Mouse (Mus musculus): ENCODE measurements around the gene Wnt10b.

Wnt10b gene

DNA sequence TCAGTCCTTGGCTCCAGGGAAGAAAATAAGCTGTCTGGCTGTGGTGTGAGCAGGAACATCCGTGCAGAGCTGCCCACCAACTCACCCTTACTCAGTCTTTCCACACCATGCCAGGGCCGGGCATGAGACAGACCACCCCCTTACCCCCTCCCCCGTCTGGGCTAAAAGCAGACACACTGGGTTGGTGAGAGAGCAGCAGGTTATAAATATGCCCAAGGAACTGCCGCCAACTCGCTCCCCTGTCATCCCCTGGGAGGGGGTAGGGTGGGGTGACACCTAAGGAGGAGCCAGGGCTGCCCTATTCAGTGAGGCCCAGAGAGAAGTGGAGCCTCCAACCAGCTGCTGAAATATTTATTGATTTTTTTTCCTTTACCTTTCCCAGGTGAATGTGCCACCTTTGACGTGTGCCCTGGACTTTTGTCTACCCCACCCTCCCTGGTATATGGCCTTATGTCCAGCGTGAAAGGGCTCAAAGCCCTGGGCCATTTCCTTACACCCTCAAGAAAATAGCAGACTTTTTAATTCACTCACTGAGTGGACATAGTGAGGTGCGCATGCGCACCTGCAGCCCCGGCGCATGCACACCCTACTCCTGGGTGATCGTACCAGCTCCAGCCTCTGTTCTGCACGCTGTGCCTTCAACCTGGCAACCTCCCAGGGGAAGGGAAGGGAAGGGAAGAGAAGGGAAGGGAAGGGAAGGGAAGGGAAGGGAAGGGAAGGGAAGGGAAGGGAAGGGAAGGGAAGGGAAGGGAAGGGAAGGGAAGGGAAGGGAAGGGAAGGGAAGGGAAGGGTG lies 19.0 kb upstream of the Wnt10b start:
- DNase-seq: no peak

DNA sequence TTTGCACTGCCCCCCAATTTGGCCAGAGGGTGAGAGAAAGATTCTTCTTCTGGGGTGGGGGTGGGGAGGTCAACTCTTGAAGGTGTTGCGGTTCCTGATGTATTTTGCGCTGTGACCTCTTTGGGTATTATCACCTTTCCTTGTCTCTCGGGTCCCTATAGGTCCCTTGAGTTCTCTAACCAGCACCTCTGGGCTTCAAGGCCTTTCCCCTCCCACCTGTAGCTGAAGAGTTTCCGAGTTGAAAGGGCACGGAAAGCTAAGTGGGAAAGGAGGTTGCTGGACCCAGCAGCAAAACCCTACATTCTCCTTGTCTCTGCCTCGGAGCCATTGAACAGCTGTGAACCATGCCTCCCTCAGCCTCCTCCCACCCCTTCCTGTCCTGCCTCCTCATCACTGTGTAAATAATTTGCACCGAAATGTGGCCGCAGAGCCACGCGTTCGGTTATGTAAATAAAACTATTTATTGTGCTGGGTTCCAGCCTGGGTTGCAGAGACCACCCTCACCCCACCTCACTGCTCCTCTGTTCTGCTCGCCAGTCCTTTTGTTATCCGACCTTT lies 15.3 kb upstream of the Wnt10b start:
- no peak for DNase-seq

DNA sequence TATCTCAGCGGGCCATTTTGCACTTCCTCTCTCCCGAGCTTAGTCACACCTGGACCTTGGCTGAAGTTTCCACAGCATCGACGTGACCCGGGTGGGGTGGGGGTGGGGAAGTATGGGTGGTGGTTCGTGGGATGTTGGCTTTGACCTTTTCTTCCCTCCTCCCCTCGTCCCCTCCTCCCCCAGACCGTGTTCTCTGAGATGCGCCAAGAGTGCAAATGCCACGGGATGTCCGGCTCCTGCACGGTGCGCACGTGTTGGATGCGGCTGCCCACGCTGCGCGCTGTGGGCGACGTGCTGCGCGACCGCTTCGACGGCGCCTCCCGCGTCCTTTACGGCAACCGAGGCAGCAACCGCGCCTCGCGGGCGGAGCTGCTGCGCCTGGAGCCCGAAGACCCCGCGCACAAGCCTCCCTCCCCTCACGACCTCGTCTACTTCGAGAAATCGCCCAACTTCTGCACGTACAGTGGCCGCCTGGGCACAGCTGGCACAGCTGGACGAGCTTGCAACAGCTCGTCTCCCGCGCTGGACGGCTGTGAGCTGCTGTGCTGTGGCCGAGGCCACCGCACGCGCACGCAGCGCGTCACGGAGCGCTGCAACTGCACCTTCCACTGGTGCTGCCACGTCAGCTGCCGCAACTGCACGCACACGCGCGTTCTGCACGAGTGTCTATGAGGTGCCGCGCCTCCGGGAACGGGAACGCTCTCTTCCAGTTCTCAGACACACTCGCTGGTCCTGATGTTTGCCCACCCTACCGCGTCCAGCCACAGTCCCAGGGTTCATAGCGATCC lies 14.5 kb upstream of the Wnt10b start:
- peak; percentile 28 for DNase-seq

DNA sequence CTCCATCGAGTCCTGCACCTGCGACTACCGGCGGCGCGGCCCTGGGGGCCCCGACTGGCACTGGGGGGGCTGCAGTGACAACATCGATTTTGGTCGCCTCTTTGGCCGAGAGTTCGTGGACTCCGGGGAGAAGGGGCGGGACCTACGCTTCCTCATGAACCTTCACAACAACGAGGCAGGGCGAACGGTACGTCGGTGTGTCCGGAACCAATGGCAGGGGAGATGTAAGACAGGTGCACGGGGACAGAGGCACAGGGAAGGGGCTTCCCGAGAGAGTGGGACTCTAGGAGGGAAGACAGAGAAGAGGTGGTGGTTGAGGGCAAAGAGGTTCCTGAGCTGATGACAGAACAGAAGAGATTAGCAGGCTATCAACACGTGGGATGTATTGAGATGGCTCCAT lies 13.8 kb upstream of the Wnt10b start:
- peak; percentile 42 for DNase-seq

DNA sequence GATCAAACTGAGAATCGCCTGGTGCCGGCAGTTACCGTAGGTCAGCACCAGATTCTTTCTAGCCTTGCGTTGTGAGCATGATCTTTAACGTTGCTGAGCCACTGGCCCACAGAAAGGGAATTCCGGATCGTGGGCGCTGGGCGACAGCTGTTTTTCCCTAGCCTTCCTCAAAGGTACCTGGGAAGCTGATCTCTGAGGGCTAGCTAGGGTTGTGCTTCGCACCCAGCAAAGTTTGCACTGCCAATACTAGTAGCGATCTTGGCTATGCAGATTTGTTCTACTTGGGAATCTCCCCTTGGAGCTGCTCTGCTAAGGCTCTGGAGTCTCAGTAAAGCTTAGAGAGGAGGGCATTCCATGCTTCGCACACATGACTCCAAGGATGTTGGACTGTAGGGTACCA lies 13.3 kb upstream of the Wnt10b start:
- no peak for DNase-seq

DNA sequence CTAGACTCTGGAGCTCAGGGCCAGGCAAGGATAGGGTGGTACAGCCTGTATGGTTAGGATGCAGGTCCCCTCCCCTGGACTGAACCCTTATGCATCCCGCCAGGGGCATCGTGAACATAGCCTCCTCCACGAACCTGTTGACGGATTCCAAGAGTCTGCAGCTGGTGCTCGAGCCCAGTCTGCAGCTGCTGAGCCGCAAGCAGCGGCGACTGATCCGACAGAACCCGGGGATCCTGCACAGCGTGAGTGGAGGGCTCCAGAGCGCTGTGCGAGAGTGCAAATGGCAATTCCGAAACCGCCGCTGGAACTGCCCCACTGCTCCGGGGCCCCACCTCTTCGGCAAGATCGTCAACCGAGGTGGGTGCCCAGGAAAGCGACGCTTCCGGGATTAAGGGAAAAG lies 12.8 kb upstream of the Wnt10b start:
- peak; percentile 38 for DNase-seq

DNA sequence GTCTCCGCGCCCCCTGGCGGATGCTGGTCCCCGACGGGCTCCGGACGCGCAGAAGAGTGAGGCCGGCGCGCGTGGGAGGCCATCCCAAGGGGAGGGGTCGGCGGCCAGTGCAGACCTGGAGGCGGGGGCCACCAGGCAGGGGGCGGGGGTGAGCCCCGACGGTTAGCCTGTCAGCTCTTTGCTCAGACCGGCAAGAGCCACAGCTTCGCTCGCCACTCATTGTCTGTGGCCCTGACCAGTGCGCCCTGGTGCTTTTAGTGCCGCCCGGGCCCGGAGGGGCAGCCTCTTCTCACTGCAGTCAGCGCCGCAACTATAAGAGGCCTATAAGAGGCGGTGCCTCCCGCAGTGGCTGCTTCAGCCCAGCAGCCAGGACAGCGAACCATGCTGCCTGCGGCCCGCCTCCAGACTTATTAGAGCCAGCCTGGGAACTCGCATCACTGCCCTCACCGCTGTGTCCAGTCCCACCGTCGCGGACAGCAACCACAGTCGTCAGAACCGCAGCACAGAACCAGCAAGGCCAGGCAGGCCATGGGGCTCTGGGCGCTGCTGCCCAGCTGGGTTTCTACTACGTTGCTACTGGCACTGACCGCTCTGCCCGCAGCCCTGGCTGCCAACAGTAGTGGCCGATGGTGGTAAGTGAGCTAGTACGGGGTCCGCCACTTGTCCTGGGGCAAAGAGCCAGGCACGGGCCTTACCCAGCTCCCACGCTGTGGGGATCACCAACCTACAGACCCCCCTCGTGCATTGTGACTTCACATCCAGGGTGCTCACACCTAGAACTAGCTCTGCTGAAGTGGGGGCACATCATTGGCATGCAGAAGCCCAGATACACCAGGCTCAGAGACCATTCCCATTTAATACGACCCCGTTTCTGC lies 11.9 kb upstream of the Wnt10b start, which contains the start of gene Wnt1:
Gene Wnt1, plus strand, starts transcription at position 197 of the 875 bp plus-strand sequence.
- peak; percentile 90 for DNase-seq

DNA sequence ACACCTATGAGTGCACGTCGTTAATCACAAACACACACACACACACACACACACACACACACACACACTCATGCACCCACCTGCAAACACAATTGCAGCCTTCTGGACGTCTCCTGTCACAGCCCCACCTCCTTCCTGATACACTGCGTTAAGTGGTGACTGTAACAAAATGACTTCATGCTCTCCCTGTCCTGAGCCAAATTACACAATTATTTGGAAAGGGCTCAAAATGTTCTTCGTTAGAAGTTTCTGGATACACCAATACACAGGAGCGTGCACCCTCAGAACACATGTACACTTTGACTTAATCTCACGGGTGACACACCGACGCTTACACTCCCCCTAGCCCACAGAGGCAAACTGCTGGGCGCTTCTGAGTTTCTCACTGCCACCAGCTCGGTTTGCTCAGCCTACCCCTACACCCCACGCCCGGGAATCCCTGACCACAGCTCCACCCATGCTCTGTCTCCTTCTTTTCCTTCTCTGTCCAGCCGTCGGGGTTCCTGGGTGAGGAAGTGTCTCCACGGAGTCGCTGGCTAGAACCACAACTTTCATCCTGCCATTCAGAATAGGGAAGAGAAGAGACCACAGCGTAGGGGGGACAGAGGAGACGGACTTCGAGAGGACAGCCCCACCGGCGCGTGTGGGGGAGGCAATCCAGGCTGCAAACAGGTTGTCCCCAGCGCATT lies 11.2 kb upstream of the Wnt10b start:
- no peak for DNase-seq

DNA sequence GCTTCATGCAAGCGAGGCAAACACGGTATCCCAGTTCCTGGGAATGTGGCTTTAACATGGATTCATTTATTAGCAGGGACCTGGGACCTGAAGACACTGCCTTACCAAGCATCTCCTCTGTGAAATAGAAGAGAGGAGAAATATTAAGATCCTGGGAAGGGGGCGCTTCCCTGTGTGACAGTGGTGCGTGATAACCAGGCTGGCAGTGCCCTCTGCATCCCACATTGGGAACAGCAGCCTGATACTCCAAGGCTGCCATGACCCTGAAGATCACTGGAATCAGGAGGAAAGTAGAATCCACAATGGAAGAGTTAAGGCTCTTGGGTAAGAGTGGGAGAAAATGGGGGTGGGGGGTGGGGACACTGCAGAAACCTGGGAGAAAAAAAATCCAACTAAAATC lies 10.0 kb upstream of the Wnt10b start:
- no peak for DNase-seq

DNA sequence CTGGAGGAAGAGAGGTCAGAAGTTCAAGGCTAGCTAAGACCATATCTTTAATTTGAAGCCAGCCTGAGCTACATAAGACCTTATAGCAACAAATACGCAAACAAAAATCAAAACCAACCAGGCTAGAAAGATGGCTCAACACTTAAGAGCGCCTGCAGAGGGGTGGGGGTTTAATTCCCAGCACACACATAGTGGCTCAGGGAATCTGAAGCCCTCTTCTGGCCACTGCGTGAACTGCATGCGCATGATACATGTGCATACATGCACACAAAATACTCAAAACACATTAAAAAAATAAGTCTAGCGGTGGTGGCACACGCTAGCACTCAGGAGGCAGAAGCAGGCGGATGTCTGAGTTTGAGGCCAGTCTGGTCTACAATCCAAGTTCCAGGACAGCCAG lies 7.8 kb upstream of the Wnt10b start:
- peak; percentile 71 for DNase-seq

DNA sequence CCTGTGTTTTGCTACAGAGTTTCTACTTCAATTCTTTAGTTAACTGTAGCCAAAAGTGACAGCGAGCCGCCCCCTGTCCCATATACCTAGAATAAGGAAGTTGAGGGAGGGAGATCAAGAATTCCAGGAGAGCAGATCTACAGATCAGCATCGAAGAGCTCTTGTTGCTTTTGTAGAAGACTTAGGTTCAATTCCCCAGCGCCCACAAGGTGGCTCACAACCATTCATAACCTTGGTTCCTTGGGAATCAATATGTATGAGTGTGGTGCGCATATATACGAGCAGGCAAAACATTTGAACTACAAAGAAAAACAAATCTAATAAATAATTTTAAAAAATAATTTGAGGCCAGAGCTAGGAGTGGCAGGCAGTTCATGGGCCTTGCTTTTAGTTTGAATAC lies 3.2 kb upstream of the Wnt10b start:
- no peak for DNase-seq

DNA sequence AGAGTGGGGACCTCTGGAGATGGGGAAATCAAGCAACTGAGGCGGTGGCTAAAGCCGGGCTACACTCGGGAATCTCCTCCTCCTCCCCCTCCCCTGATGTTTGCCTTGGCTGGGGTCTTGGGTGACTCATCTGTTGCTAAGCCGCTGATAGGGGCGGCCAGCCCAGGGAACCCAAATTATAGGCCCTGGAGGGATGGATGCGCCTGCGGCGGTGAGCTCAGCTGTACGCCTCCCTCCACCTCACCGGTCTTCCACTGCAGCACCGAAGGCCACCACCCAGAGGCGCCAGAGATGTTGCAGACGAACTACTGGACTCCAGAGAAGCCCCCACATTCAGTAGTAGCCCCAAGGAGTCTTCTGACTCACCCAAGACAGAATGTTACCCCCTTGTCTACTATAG lies 2.6 kb upstream of the Wnt10b start:
- DNase-seq: peak; percentile 64

DNA sequence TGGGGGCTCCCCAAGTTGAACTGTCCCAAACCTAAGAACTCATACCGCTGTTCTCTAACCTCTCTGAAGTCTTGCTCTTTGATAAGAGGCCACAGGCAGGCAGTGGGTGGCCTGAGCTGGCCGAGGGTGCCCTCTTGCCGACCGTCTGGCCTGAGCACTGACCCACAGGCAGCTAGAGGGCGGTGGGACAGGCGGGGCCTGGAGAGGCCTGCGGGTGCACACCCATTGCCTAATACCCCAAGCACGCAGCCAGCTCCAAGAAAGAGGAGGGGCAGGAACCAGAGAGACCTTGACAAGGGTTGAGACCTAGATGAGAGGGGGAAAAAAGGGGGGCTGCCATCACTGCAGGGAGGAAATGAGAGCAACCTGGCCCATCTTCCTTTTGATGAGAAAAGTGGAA lies 2.1 kb upstream of the Wnt10b start:
- no peak for DNase-seq

DNA sequence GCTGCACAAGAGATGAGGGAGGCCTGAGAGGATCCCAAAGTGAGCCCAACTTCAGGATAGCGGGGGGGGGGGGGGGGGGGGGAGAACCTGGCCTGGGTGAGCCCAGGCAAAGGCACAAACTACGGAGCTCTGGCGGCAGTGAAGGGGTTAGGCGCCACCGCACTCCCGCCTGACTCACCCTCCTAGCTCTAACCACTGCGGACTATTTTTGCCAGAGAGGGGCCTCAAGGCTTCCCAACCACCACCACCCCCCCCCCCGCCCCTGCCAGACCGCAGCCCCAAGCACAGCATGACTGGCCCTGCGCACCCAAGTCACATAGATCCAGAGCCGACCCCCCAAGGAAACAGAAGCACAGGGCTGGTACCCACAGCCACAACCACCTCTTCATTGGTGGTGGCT lies 856 bp upstream of the Wnt10b start:
- DNase-seq: no peak

DNA sequence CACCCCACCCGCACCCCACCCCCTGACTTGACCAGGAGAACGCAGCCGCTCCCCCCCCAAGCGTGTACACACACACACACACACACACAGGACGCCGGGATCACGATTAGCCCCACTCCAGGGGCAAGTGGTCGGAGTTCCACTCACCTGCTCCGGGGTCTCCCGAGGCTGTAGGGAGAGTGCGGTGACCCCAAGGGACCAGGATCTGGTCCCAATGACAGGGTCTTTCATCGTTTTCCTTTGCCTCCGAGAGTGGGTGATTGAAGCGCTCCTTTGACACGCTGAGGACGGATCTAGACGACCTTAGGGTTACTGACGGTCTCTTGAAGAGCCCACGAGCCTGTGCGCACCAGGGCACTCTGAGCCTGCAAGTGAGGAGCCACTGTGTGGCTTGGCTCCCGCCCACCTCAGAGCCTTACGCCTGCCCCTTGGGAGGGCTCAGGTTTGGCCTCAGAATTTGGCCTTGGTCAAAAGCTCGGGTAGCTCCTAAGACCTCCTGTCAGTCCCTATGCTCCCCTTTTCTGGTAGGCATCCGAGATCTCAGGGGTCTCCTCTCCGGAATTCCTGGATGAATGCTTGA lies 331 bp upstream of the Wnt10b start:
- no peak for DNase-seq

DNA sequence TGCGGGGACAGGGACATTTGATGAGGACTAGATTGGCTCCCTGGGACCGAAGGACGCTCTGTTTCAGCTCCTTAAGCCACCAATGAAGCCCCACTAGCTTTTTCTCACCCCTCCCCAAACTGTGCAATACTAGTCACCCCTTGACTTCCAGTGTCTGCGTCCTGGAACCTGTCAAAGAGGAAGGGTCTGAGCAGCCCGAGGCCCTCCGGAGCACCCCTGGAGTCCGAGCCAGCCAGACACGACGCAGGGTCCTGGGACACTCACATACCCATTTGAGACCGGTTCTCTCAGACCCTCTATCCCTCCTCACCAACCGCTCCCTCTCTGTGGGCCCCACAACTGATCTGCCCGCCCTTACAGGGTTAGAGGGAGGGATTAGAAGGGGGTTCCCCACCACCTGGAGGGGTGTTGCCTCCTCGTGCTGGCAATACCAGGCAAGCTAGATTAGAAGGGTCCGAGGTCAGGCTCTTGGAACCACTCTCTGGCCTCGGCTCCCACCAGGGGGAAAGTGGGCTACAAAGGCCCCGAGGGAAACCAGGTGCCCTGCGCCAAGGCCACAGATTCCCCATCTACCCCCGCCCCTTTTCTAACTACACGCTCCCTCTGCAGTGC lies 839 bp downstream of the Wnt10b start:
- peak; percentile 50 for DNase-seq

DNA sequence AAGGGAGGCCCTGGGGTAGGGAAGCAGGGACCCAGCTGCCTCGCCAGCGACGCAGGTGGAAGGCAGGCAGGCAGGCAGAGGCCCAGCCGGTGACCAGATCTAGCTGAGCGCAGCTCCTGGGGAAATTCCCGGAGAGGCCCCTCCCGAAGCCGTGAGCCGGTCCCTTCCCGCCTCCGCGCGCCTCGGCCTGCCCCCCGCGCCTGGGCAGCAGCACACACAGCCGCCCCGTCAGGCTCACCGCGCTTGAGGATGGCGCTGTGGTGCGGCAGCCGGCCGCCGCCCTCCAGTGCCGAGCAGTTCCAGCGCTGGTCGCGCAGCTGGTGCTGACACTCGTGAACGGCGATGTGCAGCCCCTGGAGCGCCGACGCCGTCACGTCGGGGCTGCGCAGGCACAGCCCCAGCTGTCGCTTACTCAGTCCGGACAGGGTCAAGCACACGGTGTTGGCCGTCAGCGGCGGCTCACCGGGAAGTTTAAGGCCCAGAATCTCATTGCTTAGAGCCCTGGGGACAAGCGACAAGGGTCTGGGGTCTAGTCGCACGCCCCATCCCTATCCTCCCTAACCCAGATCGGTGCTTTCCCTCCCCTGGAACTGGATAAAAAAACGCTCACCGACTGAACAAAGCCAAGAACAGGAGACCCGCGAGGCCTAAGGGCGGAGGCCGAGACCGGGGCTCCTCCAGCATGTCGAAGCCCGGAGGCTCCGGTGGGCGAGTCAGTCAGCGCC lies 1.5 kb downstream of the Wnt10b start:
- DNase-seq: peak; percentile 73

DNA sequence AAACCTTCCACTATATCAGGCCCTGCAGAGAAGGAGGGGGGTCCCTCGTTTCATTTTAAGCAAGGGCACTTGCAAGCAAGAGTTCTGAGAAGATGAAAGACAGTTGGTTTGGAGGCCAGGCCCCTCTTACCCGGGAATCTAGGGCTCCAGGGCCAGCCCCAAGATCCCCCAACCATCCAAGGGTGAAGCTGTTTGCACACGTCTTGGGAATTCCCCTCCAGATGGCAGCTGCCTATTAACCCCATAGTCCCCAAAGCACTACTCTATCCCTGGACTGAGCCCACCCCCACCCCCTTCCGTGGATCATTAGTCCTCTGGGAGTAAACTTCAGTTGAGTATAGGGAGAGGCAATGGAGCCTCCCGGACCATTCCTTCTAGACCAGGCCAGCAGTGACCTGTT lies 2.4 kb downstream of the Wnt10b start:
- no peak for DNase-seq

DNA sequence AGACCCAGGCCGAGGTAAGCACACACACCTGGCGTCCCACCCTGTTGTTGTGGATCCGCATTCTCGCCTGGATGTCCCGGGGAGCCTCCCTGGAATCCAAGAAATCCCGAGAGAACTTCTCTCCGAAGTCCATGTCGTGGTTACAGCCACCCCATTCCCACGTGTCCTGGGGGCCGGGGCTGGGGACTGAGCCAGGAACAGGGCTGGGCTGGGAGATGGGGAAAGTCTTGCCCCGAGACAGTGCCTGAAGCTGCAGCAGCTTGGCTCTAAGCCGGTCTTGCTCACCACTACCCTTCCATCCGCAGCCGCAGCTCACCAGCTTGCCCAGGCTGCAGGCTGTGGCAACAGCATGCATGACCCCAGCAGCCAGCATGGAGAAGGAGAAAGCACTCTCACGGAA lies 3.9 kb downstream of the Wnt10b start:
- no peak for DNase-seq

DNA sequence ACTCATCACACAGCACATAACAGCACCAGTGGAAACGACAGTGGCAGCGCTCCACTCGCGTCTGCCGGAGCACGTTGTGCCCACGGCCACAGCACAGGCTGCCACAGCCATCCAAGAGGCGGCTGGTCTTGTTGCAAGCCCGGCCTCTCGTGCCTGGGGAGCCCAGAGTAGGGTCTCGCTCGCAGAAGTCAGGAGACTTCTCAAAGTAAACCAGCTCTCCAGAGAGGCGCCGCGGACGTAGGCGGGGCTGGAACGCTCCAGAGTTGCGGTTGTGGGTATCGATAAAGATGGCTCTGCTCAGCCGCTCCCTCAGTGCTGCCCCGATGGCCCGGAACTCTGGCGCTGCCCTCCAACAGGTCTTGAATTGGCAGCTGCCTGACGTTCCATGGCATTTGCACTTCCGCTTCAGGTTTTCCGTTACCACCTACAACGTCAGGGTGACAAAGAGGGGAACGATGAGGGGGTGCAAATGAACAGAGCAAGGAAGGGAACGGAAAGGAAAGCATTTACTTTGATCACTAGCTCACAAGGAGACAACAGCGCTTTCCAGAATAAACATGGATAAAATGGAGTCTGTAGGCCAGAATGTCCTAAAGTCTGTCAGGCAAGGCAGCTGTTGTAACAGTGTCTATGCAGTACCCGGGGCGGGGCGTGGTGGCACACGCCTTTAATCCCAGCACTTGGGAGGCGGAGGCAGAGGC lies 5.3 kb downstream of the Wnt10b start:
- DNase-seq: peak; percentile 71

All from thymus, postnatal 4 days (tissue).